Mouse (Mus musculus) adipose tissue, adult 10 weeks (tissue): Measurements from ENCODE around the gene Srgap2. TPM values are rescaled to one million over a fixed set of nuclear protein-coding genes. Genes with fewer than 3 reads are reported as not detected.

Experiments
- polyA plus RNA-seq: library from polyadenylated mRNA; stranded (reverse); fragments of 350-450 nt; fragmentation: Illumina TruSeq; extraction: RNeasy Lipid Tissue Mini Kit (QIAGEN cat#74804); gene quantifications from one replicate; pipeline ENCODE4 v1.2.3, GENCODE M21; 2014; ENCODE audit warnings: low read depth, low replicate concordance

The Srgap2 gene
- polyA plus RNA-seq, result 28.0 TPM

DNA sequence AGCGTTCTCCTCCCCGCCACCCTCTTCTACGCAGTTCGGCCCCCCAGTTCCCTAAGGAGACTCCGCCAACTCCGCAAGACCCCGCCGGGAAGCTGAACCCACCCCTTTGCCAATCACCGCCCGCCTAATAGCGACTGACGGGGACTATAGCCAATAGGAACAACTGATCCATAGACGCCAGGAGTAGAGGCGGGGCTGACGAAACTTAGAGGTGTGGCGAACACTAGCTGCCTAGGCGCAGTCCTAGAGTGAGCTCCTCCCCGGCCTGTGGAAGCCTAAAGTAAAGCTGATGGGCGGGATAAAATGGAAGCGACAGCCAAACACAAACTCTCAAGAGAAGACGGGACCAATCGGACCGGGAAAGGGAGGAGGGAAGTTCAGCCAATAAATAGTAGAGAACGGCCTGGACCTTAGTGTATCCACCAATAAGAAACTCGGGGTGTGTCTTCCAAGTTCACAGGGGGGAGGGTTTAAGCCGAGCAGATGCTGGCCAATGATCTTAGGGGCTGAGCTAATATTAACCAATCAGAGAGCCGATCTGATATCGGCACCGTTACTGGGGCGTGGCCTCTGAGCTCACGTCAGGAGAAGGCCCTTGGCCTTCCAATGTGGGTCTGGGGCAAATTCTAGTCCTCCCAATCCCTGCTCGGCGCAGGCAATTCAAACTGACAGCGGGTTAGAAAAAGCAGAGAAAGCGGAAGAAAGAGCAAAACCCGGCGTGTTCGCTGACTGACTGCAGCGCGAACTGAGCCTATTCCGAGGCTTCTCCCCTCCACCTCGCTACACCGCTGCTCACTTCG, at the start of gene Srgap2, which contains the start of gene Fam72a:
Srgap2 (minus strand) TSS at position 72 of the 800 bp plus-strand sequence.
Fam72a (plus strand) TSS at position 623 of the 800 bp plus-strand sequence.

GRCm38 (mm10) chr1:131279456-131279776, 247.7 kb downstream of the Srgap2 start, which contains the start of gene Ikbke:
TSS of gene Ikbke (minus strand) at chr1:131279606.

DNA sequence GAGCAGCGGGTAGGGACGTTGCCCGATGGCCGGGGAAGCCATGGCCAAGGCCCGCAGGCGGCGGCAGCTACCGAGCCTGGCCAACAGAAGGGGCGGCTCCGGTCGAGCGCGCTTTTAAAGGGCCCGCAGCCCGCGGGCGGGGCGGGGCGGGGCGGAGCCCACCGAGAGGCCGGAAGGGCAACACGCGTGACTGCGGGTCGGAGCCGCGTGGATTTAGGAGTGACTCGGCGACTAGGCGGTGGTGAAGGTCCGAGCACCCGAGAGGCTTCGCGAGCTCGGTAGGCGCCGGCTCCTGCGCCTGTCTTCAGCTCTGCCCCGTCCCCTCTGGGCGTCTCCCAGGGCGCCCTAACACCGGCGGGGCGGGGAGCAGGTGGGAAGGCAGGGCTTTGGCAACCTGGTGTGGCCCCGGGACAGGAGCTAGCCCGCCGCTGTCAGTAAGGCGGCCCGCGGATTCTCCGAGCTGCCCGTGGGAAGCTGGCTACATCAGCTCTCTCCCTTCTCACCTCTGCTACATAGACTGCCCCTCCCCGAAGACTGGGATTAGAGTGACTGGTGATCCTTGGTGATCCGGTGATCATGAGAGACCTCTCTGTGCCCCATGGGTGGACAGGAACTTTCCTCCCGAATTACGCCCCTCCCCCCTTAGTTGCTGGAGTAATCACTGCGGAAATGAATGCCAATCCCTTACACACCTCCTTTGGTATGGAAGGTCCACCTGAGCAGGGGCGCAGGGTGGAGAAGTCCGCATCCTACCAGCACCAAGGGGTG, 281.9 kb downstream of the Srgap2 start, which contains the start of gene Rassf5:
Rassf5 (minus strand) TSS at position 170 of the 768 bp plus-strand sequence.

Other genes starting within 250 kb of the Srgap2 start
- gene Ikbke, start 247.7 kb downstream of the Srgap2 start, polyA plus RNA-seq, result 12.8 TPM
- gene Fam72a, start 551 bp upstream of the Srgap2 start, polyA plus RNA-seq, result 1.6 TPM
- gene Avpr1b, start 71.9 kb upstream of the Srgap2 start, polyA plus RNA-seq, result not detected
- gene Ctse, start 111.0 kb upstream of the Srgap2 start, polyA plus RNA-seq, result 1.0 TPM
- 11.7 TPM for gene Rab7b, start 161.3 kb upstream of the Srgap2 start, polyA plus RNA-seq
- 0.11 TPM for gene Slc26a9, start 216.7 kb upstream of the Srgap2 start, polyA plus RNA-seq